ENCODE assay signal across 10 mouse cellular contexts in the genomic region with DNA sequence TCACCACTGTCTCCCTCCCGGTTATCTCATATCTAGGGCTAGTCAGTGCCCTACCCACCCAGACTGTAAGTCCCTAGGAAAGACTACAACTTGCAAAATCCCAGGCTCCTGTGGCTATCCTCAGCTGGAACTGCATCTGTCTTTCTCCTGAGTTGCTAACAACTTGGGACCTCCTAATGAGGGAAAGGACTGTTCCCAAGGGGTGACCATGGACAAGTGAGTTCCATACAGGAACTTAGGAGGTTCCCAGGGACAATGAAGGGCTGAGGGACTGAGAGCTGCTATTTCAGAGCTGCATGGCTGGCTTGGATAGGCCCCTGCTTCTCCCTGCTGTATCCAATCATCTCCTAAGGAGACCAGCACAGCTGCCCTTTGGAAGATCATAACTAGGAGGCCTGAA. TPM values are rescaled to one million over a fixed set of nuclear protein-coding genes. Genes with fewer than 3 reads are reported as not detected.
DNase-seq lines count a peak whose midpoint lies in the region; ATAC-seq and TF ChIP-seq lines count a peak whose summit lies in the region.
"Had no signal": no experiment of that assay in that cellular context is flagged by ENCODE, and none has a peak within 500 bp of the region (broad histone marks: within the 10 kb centered on the region; RNA-seq: fewer than 3 reads in every experiment).

No protein-coding gene starts in this region.

- no peak for TF ChIP-seq POLR2A in testis, adult 2 months (IDR thresholded peaks at IDR 0.05; ENCODE audit: control insufficient read depth, low read depth, low read length)

- no peak for DNase-seq in heart, adult 8-10 months (ENCODE audit: low spot score)
- no peak for DNase-seq in testis, postnatal 10 days (ENCODE audit: low spot score)
- no peak for DNase-seq in stomach, postnatal 0 days (ENCODE audit: low spot score)
- no peak for DNase-seq in thymus, postnatal 10 days (ENCODE audit: low spot score in 2 of 2)
- DNase-seq in thymus, adult 18-20 months = no peak
- DNase-seq: adrenal gland, adult 8-10 months; embryo, embryonic 11 days had no signal

- no peak overlapping the region for H3K27ac ChIP-seq in heart, embryonic 11.5 days (ENCODE audit: low read depth, low read length)
- peak overlapping the region; percentile 23; the same call in 1 of the 2 replicates for H3K27ac ChIP-seq in testis, adult 2 months (ENCODE audit: control insufficient read depth, insufficient read depth, low read depth, low read length)
- H3K27ac ChIP-seq in intestine, postnatal 0 days (ENCODE audit: low read depth, low read length) = peak overlapping the region; percentile 42
- H3K27ac ChIP-seq in stomach, postnatal 0 days (replicated peaks) = peak overlapping the region; percentile 53

- no peak for TF ChIP-seq CTCF in testis, adult 2 months (IDR thresholded peaks at IDR 0.05; ENCODE audit: control insufficient read depth, insufficient read depth, insufficient replicate concordance, low read depth, low read length)
- no peak for TF ChIP-seq CTCF in intestine, postnatal 0 days (IDR thresholded peaks at IDR 0.05; ENCODE audit: low read depth)
- no peak for TF ChIP-seq CTCF in stomach, postnatal 0 days (IDR thresholded peaks at IDR 0.05; ENCODE audit: low read depth)

- no peaks in the 10 kb centered on the region for H3K36me3 ChIP-seq in heart, embryonic 11.5 days (ENCODE audit: control insufficient read depth, insufficient read depth, low read length)
- no peaks in the 10 kb centered on the region for H3K36me3 ChIP-seq in testis, adult 2 months (ENCODE audit: control insufficient read depth, insufficient read depth, low read length)
- H3K36me3 ChIP-seq in intestine, postnatal 0 days (ENCODE audit: control insufficient read depth, insufficient read depth) = 0 out of 2 replicates have a peak, but pooled peaks cover 7% of the 10 kb centered on the region
- H3K36me3 ChIP-seq in stomach, postnatal 0 days (ENCODE audit: control insufficient read depth, insufficient read depth, low read length) = peaks cover 2% of the 10 kb centered on the region; the same call in 1 of the 2 replicates

- H3K27me3 ChIP-seq in heart, embryonic 11.5 days (ENCODE audit: control insufficient read depth, insufficient read depth, low read length) = no peaks in the 10 kb centered on the region
- no peaks in the 10 kb centered on the region for H3K27me3 ChIP-seq in testis, adult 2 months (ENCODE audit: control insufficient read depth, insufficient read depth, low read length)
- H3K27me3 ChIP-seq in intestine, postnatal 0 days (replicated peaks; ENCODE audit: control insufficient read depth, insufficient read depth, low read length) = no peaks in the 10 kb centered on the region
- H3K27me3 ChIP-seq in stomach, postnatal 0 days (ENCODE audit: control insufficient read depth, insufficient read depth, low read length) = no peaks in the 10 kb centered on the region

- H3K9me3 ChIP-seq in heart, embryonic 11.5 days (replicated peaks; ENCODE audit: control insufficient read depth, low read length) = no peaks in the 10 kb centered on the region
- H3K9me3 ChIP-seq in intestine, postnatal 0 days (ENCODE audit: control insufficient read depth) = no peaks in the 10 kb centered on the region
- H3K9me3 ChIP-seq in stomach, postnatal 0 days (ENCODE audit: control insufficient read depth, low read length) = no peaks in the 10 kb centered on the region

- 21% methylated on average over 1 of the region's 1 CpGs for WGBS in heart, embryonic 11.5 days (ENCODE audit: insufficient replicate concordance)
- 9% methylated on average over 1 of the region's 1 CpGs for WGBS in intestine, postnatal 0 days
- WGBS in stomach, postnatal 0 days = 8% methylated on average over 1 of the region's 1 CpGs

- no peak overlapping the region for H3K4me3 ChIP-seq in heart, embryonic 11.5 days (ENCODE audit: low read depth, low read length)
- H3K4me3 ChIP-seq in testis, adult 2 months (ENCODE audit: control insufficient read depth, low read depth, low read length) = no peak overlapping the region
- no peak overlapping the region for H3K4me3 ChIP-seq in intestine, postnatal 0 days (ENCODE audit: low read depth, low read length)
- H3K4me3 ChIP-seq in stomach, postnatal 0 days (ENCODE audit: low read depth, low read length) = no peak overlapping the region

- peak overlapping the region; percentile 27; the same call in 1 of the 2 replicates for H3K4me2 ChIP-seq in heart, embryonic 11.5 days
- H3K4me2 ChIP-seq in intestine, postnatal 0 days (replicated peaks; ENCODE audit: low read depth) = peak overlapping the region; percentile 89
- H3K4me2 ChIP-seq in stomach, postnatal 0 days (replicated peaks; ENCODE audit: low read depth) = peak overlapping the region; percentile 88

- TF ChIP-seq EP300 in stomach, postnatal 0 days (optimal IDR thresholded peaks at IDR 0.05) = no peak

- ATAC-seq in heart, embryonic 11.5 days (replicated peaks; ENCODE audit: insufficient number of reproducible peaks, low FRiP score, low TSS enrichment) = no peak
- ATAC-seq in intestine, postnatal 0 days = no peak
- ATAC-seq in stomach, postnatal 0 days (ENCODE audit: low FRiP score, low TSS enrichment) = no peak

- peaks cover 13% of the 10 kb centered on the region for H3K4me1 ChIP-seq in heart, embryonic 11.5 days (ENCODE audit: control insufficient read depth, insufficient read depth, low read length)
- H3K4me1 ChIP-seq in testis, adult 2 months (ENCODE audit: control insufficient read depth, insufficient read depth, low read length) = peaks cover 13% of the 10 kb centered on the region
- H3K4me1 ChIP-seq in intestine, postnatal 0 days (replicated peaks; ENCODE audit: control insufficient read depth, insufficient read depth, low read length) = no peaks in the 10 kb centered on the region; the same call in 1 of the 2 replicates
- no peaks in the 10 kb centered on the region; the same call in none of the 2 replicates for H3K4me1 ChIP-seq in stomach, postnatal 0 days (replicated peaks; ENCODE audit: control insufficient read depth, insufficient read depth)

- no peak overlapping the region for H3K9ac ChIP-seq in heart, embryonic 11.5 days (ENCODE audit: low read depth, low read length)
- H3K9ac ChIP-seq in intestine, postnatal 0 days (ENCODE audit: low read depth, low read length) = no peak overlapping the region
- peak overlapping the region; percentile 38; the same call in 1 of the 2 replicates for H3K9ac ChIP-seq in stomach, postnatal 0 days (ENCODE audit: low read length)

RNA-seq across cellular contexts. Expression of gene Cltb, which starts 1.8 kb away (rescaled TPM):
- 38.6 and 39.5 TPM in 2 replicates for polyA plus RNA-seq in heart, embryonic 11.5 days (2014; fragmentation: Nextera tagmentation; extraction: Ambion mirVana)
- total RNA-seq in heart, adult 8-10 months (2022) = 100 to 1,000 TPM in 1 of 4 experiments, 10 to 100 TPM in 3; 86.1 to 103 (median 94.1) TPM
- polyA plus RNA-seq in testis, adult 2 months (2012; rRNA removed) = 12.5 and 12.7 TPM in 2 replicates
- 154 and 158 TPM in 2 replicates for polyA plus RNA-seq in intestine, postnatal 0 days (2015; fragmentation: Nextera tagmentation; extraction: Ambion mirVana)
- 156 and 160 TPM in 2 replicates for polyA plus RNA-seq in stomach, postnatal 0 days (2015; fragmentation: Nextera tagmentation; extraction: Ambion mirVana)

RNA-seq across cellular contexts. Expression of gene Faf2, which starts 12.3 kb away (rescaled TPM):
- polyA plus RNA-seq in heart, embryonic 11.5 days (2014; fragmentation: Nextera tagmentation; extraction: Ambion mirVana) = 61.1 and 73.8 TPM in 2 replicates
- 10 to 100 TPM; 15.8 to 24.3 (median 21.3) TPM for total RNA-seq in heart, adult 8-10 months (2022)
- polyA plus RNA-seq in testis, adult 2 months (2012; rRNA removed) = 23.6 and 31.8 TPM in 2 replicates
- 43.9 and 45.9 TPM in 2 replicates for polyA plus RNA-seq in intestine, postnatal 0 days (2015; fragmentation: Nextera tagmentation; extraction: Ambion mirVana)
- 46.4 and 50.6 TPM in 2 replicates for polyA plus RNA-seq in stomach, postnatal 0 days (2015; fragmentation: Nextera tagmentation; extraction: Ambion mirVana)

RNA-seq across cellular contexts. Expression of gene Higd2a, which starts 19.3 kb away (rescaled TPM):
- polyA plus RNA-seq in heart, embryonic 11.5 days (2014; fragmentation: Nextera tagmentation; extraction: Ambion mirVana) = 225 and 241 TPM in 2 replicates
- total RNA-seq in heart, adult 8-10 months (2022) = 100 to 1,000 TPM; 178 to 218 (median 190) TPM
- 87.3 and 112 TPM in 2 replicates for polyA plus RNA-seq in testis, adult 2 months (2012; rRNA removed)
- polyA plus RNA-seq in intestine, postnatal 0 days (2015; fragmentation: Nextera tagmentation; extraction: Ambion mirVana) = 289 and 298 TPM in 2 replicates
- 282 and 289 TPM in 2 replicates for polyA plus RNA-seq in stomach, postnatal 0 days (2015; fragmentation: Nextera tagmentation; extraction: Ambion mirVana)

RNA-seq across cellular contexts. Expression of gene Nop16, which starts 19.4 kb away (rescaled TPM):
- polyA plus RNA-seq in heart, embryonic 11.5 days (2014; fragmentation: Nextera tagmentation; extraction: Ambion mirVana) = 61.8 and 65.6 TPM in 2 replicates
- 10 to 100 TPM; 14.5 to 18.3 (median 16.0) TPM for total RNA-seq in heart, adult 8-10 months (2022)
- polyA plus RNA-seq in testis, adult 2 months (2012; rRNA removed) = 8.2 and 10.7 TPM in 2 replicates
- polyA plus RNA-seq in intestine, postnatal 0 days (2015; fragmentation: Nextera tagmentation; extraction: Ambion mirVana) = 25.3 and 25.7 TPM in 2 replicates
- 51.2 and 53.5 TPM in 2 replicates for polyA plus RNA-seq in stomach, postnatal 0 days (2015; fragmentation: Nextera tagmentation; extraction: Ambion mirVana)

RNA-seq across cellular contexts. Expression of gene Arl10, which starts 34.5 kb away (rescaled TPM):
- 17.6 and 18.4 TPM in 2 replicates for polyA plus RNA-seq in heart, embryonic 11.5 days (2014; fragmentation: Nextera tagmentation; extraction: Ambion mirVana)
- total RNA-seq in heart, adult 8-10 months (2022) = 1 to 10 TPM; 4.1 to 6.6 (median 5.0) TPM
- 1.8 and 2.3 TPM in 2 replicates for polyA plus RNA-seq in testis, adult 2 months (2012; rRNA removed)
- polyA plus RNA-seq in intestine, postnatal 0 days (2015; fragmentation: Nextera tagmentation; extraction: Ambion mirVana) = 9.3 and 11.3 TPM in 2 replicates
- polyA plus RNA-seq in stomach, postnatal 0 days (2015; fragmentation: Nextera tagmentation; extraction: Ambion mirVana) = 13.3 and 14.4 TPM in 2 replicates

Comparison
In these comparisons a context has a peak if more than half of its experiments do, and no peak if none do; other contexts are left out.
1. H3K4me2 ChIP-seq: peak in every context shown above with its lines; median percentile 89 in intestine, postnatal 0 days; 88 in stomach, postnatal 0 days; 27 in heart, embryonic 11.5 days.